Mouse (Mus musculus) MEL (cell line): ENCODE measurements around the gene Ctns. TPM values are rescaled to one million over a fixed set of nuclear protein-coding genes. Genes with fewer than 3 reads are reported as not detected.

Source experiments
- DNase-seq: peaks from one replicate; pipeline ENCODE4 v3.0.0; 2011; ENCODE audit warnings: low read depth, low spot score
- H3K27ac ChIP-seq: 2 replicates; pipeline ENCODE4 v1.5.1; 2012; ENCODE audit warnings: low read depth, mild to moderate bottlenecking, control low read depth, low read length, moderate library complexity; ENCODE audit not compliant: control insufficient read depth
- H3K27me3 ChIP-seq, 2 experiments: fragments of 150-350 bp in 1 of 2; sonication (generic) in 1 of 2; 2 replicates each; pipeline ENCODE4 v1.6.1; 2012; ENCODE audit warnings: low read length in 2 of 2, mild to moderate bottlenecking in 2 of 2, improper control_type of control experiment in 1 of 2, moderate library complexity in 1 of 2; ENCODE audit not compliant: insufficient read depth in 2 of 2, control insufficient read depth in 1 of 2
- H3K36me3 ChIP-seq, 2 experiments: 2 replicates each; pipeline ENCODE4 v1.6.1; 2012 to 2014; ENCODE audit warnings: low read length in 2 of 2, improper control_type of control experiment in 1 of 2, inconsistent platforms in 1 of 2, mild to moderate bottlenecking in 1 of 2; ENCODE audit not compliant: insufficient read depth in 2 of 2, control insufficient read depth in 1 of 2
- H3K4me1 ChIP-seq, 2 experiments: fragments of 150-350 bp in 1 of 2; sonication (generic) in 1 of 2; 2 replicates each; pipeline ENCODE4 v1.6.1; 2012; ENCODE audit warnings: low read length in 2 of 2, improper control_type of control experiment in 1 of 2, mild to moderate bottlenecking in 1 of 2; ENCODE audit not compliant: insufficient read depth in 2 of 2, control insufficient read depth in 1 of 2
- H3K4me3 ChIP-seq, 2 experiments: fragments of 150-350 bp in 1 of 2; sonication (generic) in 1 of 2; 2 replicates each; pipeline ENCODE4 v1.5.1; 2012; ENCODE audit warnings: low read depth in 2 of 2, low read length in 2 of 2, mild to moderate bottlenecking in 2 of 2, moderate library complexity in 2 of 2, control low read depth in 1 of 2, improper control_type of control experiment in 1 of 2; ENCODE audit not compliant: control insufficient read depth in 1 of 2, insufficient read depth in 1 of 2
- H3K79me2 ChIP-seq: 2 replicates; pipeline ENCODE4 v1.6.1; 2012; ENCODE audit warnings: mild to moderate bottlenecking, low read length, moderate library complexity; ENCODE audit not compliant: control insufficient read depth, poor library complexity, insufficient read depth
- H3K9ac ChIP-seq: 2 replicates; pipeline ENCODE4 v1.6.1; 2012; ENCODE audit warnings: low read depth, mild to moderate bottlenecking, control low read depth, low read length, moderate library complexity; ENCODE audit not compliant: control insufficient read depth, poor library complexity, severe bottlenecking
- H3K9me3 ChIP-seq: fragments of 150-350 bp; sonication (generic); replicated peaks from 2 replicates; pipeline ENCODE4 v1.6.1; 2012; ENCODE audit warnings: mild to moderate bottlenecking, low read length, improper control_type of control experiment, moderate library complexity; ENCODE audit not compliant: insufficient read depth
- BHLHE40 ChIP-seq: IDR thresholded peaks from 2 replicates; pipeline ENCODE4 v1.6.1; 2012; ENCODE audit warnings: low read depth, mild to moderate bottlenecking, inconsistent platforms, low read length, improper control_type of control experiment, borderline replicate concordance
- E2F4 ChIP-seq: IDR thresholded peaks from 2 replicates; pipeline ENCODE4 v1.6.1; 2011; ENCODE audit warnings: low read depth, low read length, improper control_type of control experiment, borderline replicate concordance
- EP300 ChIP-seq, 2 experiments: IDR thresholded peaks; 2 replicates each; pipeline ENCODE4 v1.6.1; 2011; ENCODE audit warnings: improper control_type of control experiment in 2 of 2, low read length in 2 of 2, low read depth in 1 of 2, mild to moderate bottlenecking in 1 of 2
- GATA1 ChIP-seq: IDR thresholded peaks from 2 replicates; pipeline ENCODE4 v1.6.1; 2011; ENCODE audit warnings: low read depth, low read length, improper control_type of control experiment
- HCFC1 ChIP-seq: IDR thresholded peaks from 2 replicates; pipeline ENCODE4 v1.6.1; 2012; ENCODE audit warnings: low read depth, mild to moderate bottlenecking, inconsistent platforms, low read length, improper control_type of control experiment, moderate library complexity
- JUND ChIP-seq: IDR thresholded peaks from 2 replicates; pipeline ENCODE4 v1.6.1; 2011; ENCODE audit warnings: low read depth, mild to moderate bottlenecking, improper control_type of control experiment, low read length
- MEF2A ChIP-seq: IDR thresholded peaks from 2 replicates; pipeline ENCODE4 v1.6.1; 2014; ENCODE audit warnings: low read depth, mild to moderate bottlenecking, inconsistent platforms, low read length, improper control_type of control experiment; ENCODE audit not compliant: poor library complexity, insufficient replicate concordance, severe bottlenecking; ENCODE audit errors: extremely low read depth
- NRF1 ChIP-seq: IDR thresholded peaks from 2 replicates; pipeline ENCODE4 v1.6.1; 2014; ENCODE audit warnings: low read depth, mild to moderate bottlenecking, inconsistent platforms, low read length, improper control_type of control experiment, moderate library complexity; ENCODE audit not compliant: poor library complexity, insufficient read depth, severe bottlenecking
- POLR2AphosphoS2 ChIP-seq: IDR thresholded peaks from 2 replicates; pipeline ENCODE4 v1.6.1; 2011; ENCODE audit warnings: low read length, improper control_type of control experiment
- RCOR1 ChIP-seq: IDR thresholded peaks from 2 replicates; pipeline ENCODE4 v1.6.1; 2012; ENCODE audit warnings: low read depth, mild to moderate bottlenecking, inconsistent platforms, low read length, improper control_type of control experiment
- SMC3 ChIP-seq: IDR thresholded peaks from 2 replicates; pipeline ENCODE4 v1.6.1; 2011; ENCODE audit warnings: low read depth, low read length, improper control_type of control experiment
- TAL1 ChIP-seq: IDR thresholded peaks from 2 replicates; pipeline ENCODE4 v1.6.1; 2012; ENCODE audit warnings: mild to moderate bottlenecking, inconsistent platforms, low read length, moderate library complexity, mixed read lengths
- UBTF ChIP-seq: IDR thresholded peaks from 2 replicates; pipeline ENCODE4 v1.6.1; 2012; ENCODE audit warnings: low read depth, mild to moderate bottlenecking, inconsistent platforms, low read length, improper control_type of control experiment, moderate library complexity, borderline replicate concordance; ENCODE audit not compliant: insufficient read depth
- USF2 ChIP-seq, 2 experiments: IDR thresholded peaks; 2 replicates each; pipeline ENCODE4 v1.6.1; 2011 to 2012; ENCODE audit warnings: improper control_type of control experiment in 2 of 2, low read length in 2 of 2, borderline replicate concordance in 1 of 2, inconsistent platforms in 1 of 2, low read depth in 1 of 2, mild to moderate bottlenecking in 1 of 2; ENCODE audit not compliant: insufficient read depth in 1 of 2
- polyA plus RNA-seq, 2 experiments: library from polyadenylated mRNA; stranded (reverse) in 1 of 2; unstranded in 1 of 2; fragments of >175 nt in 1 of 2; fragments of >200 nt in 1 of 2; gene quantifications; 2 replicates each; pipeline versions ENCODE4 v1.2.1 to v1.2.4; 2012; ENCODE audit warnings: low replicate concordance in 2 of 2, low read depth in 1 of 2; ENCODE audit not compliant: insufficient read length in 2 of 2, insufficient read depth in 1 of 2, missing spikeins in 1 of 2
- total RNA-seq: library from RNA; depleted of rRNA; stranded (reverse); fragments of 300-350 nt; gene quantifications from 2 replicates; pipeline ENCODE4 v1.2.3, GENCODE M21; 2012

Gene Ctns
- total and polyA plus RNA-seq, 3 experiments = 5.4 to 9.4 TPM; not detected in 1

DNA sequence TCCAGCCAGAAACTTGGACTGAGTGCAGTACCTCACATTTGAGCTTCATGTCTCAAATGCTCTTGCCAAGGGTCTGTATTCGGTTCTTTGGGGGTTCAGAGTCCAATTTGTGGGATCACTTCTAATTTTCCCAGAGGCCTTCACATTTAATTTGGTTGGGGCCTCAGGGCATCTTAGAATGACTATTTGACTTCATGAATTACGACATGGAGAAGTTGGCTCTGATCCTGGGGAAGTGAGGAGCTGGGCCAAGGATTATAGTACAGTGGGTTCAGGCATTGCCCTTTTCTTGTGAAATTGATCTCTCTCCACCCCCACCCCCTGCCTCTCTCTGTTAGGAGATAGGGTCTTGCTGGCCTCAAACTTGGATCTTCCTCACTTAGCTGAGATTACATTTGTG, 2.2 kb upstream of the Ctns start:
- Histone ChIP-seq H3K9ac (no peak overlapping the region), H3K79me2 (no peaks in the 10 kb centered on the region; the same call in 1 of the 2 replicates)
- TF ChIP-seq GATA1 (no peak), MEF2A (no peak), BHLHE40 (no peak), NRF1 (no peak), JUND (no peak), UBTF (no peak), USF2 (IDR thresholded peaks at IDR 0.05; ENCODE audit: borderline replicate concordance in 1 of 2, insufficient read depth in 1 of 2, low read depth in 1 of 2, low read length in 2 of 2) (no peak), HCFC1 (no peak), SMC3 (no peak), TAL1 (no peak)
- TF ChIP-seq, all 39 proteins: peak for 0
- H3K9me3 ChIP-seq = no peaks in the 10 kb centered on the region
- H3K36me3 ChIP-seq = peaks cover 0 to 3% of the 10 kb centered on the region in 2 experiments; a peak in 1 of 4 replicates
- H3K27ac ChIP-seq = no peak overlapping the region
- H3K4me3 ChIP-seq = no peak overlapping the region
- DNase-seq = no peak
- no peaks in the 10 kb centered on the region for H3K27me3 ChIP-seq
- 0 out of 4 replicates have a peak, but pooled peaks cover 0 to 2% of the 10 kb centered on the region in 2 experiments for H3K4me1 ChIP-seq

DNA sequence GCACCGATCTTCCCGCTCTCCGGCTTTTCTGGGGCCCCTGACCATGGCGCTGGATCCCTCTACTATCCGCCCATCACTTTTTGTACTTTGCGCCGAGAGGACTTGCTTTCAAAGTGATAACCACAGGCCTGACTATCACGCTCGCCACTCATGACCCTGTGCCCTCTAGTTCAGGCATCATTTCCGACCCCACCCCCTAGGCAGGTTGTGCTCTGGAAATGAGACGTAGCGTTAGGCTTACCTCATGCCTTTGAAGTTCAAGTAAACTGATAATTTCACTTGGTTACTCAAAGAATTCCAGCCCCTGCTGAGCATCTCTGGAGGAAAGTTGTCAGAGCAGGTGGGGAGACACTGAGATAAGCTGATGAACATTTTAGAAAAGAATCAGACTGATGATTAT, 1.0 kb upstream of the Ctns start:
- TF ChIP-seq POLR2AphosphoS2 (no peak), EP300 (IDR thresholded peaks at IDR 0.05; ENCODE audit: low read depth in 1 of 2, low read length in 2 of 2) (peak in 1 of 2 experiments; percentile 40; a peak in 2 of 4 replicates), E2F4 (no peak), RCOR1 (0 out of 2 replicates have a peak, but pooled peaks have one; percentile 6)
- Histone ChIP-seq H3K27me3 (no peaks in the 10 kb centered on the region), H3K4me1 (0 out of 4 replicates have a peak, but pooled peaks cover 0 to 2% of the 10 kb centered on the region in 2 experiments), H3K27ac (no peak overlapping the region), H3K36me3 (peaks cover 0 to 3% of the 10 kb centered on the region in 2 experiments; a peak in 1 of 4 replicates), H3K9ac (peak overlapping the region; percentile 68), H3K9me3 (no peaks in the 10 kb centered on the region), H3K4me3 (peak overlapping the region; percentile 66 to 86), H3K79me2 (no peaks in the 10 kb centered on the region; the same call in 1 of the 2 replicates)
- DNase-seq = peak; percentile 62
